Mouse (Mus musculus) liver (tissue): Measurements from ENCODE around the gene L3mbtl2.
"Not testable (repeated sequence)": the region's sequence is repeated elsewhere in the genome, so short reads cannot be mapped to it uniquely, and the experiment has no call there.

ENCODE experiments used
- DNase-seq: peaks from one replicate; pipeline ENCODE4 v3.0.0-alpha.2; 2020; ENCODE audit warnings: mixed read lengths

The L3mbtl2 gene

DNA sequence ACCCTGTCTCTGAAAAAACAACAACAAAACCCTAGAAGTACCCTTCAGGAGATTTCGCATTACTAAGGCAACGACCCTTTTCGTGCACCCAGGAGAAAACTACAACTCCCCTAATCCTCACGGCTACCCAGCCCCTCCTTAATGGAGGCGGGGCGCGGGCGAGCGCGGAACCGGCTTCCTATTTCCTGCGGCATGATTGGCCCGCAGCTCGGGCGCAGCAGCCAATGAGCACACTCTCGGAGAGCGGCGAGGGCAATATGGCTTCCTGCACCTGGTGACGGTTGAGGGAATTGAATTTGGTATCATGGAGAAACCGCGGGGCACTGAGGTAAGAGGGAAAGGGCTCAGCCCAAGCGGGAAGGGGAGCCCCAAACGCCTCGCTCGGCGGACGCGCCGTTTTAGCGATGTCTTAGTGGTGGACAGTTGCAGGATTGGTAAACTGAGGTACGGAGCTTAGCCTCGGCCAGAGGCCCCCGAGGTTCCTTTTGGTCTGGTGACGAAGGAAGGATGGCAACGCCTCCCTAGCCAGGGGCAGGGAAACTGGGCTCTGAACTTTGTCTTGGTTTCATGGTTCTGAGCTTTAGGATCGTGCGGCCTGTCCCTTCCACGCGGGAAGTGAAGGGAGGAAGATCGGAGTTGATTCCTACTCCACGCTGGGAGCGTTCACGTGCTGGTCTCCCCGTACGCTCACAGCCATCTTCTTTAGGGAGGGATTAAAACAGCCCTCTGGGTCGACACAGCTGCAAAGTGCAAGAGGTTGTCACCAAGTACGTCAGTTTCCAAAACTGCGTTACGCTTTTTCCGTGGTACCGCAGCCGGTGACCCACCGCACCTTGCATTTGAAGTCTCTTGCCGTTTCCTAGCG is at the start of gene L3mbtl2:
Gene L3mbtl2 (plus strand): TSS at position 193 of the 865 bp plus-strand sequence.
- peak; percentile 93 for DNase-seq

DNA sequence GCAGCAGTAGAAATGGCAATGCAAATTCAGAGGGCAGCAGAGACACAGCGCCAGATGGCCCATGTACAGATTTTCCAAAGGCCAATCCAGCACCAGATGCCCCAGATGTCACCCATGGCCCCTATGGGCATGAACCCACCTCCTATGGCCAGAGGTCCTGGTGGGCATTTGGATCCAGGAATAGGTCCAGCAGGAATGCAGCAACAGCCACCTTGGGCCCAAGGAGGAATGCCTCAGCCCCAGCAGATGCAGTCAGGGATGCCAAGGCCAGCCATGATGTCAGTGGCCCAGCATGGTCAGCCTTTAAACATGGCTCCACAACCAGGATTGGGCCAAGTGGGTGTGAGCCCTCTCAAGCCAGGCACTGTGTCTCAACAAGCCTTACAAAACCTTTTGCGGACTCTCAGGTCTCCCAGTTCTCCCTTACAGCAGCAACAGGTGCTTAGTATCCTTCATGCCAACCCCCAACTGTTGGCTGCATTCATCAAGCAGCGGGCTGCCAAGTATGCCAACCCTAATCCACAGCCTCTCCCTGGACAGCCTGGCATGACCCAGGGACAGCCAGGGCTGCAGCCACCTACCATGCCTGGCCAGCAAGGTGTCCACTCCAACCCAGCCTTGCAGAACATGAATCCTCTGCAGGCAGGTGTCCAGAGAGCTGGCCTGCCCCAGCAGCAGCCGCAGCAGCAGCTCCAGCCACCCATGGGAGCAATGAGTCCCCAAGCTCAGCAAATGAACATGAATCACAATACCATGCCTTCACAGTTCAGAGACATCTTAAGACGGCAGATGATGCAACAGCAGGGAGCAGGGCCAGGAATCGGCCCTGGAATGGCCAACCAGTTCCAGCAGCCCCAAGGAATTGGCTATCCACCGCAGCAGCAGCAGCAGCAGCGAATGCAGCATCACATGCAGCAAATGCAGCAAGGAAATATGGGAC is 13.9 kb upstream of the L3mbtl2 start:
- no peak for DNase-seq

DNA sequence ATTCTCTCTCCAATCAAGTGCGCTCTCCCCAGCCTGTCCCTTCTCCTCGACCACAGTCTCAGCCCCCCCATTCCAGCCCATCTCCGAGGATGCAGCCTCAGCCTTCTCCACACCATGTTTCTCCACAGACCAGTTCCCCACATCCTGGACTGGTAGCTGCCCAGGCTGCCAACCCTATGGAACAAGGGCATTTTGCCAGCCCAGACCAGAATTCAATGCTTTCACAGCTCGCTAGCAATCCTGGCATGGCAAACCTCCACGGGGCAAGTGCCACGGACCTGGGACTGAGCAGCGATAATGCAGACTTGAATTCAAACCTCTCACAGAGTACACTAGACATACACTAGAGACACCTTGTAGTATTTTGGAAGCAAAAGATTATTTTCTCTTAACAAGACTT is 13.1 kb upstream of the L3mbtl2 start:
- DNase-seq: no peak

DNA sequence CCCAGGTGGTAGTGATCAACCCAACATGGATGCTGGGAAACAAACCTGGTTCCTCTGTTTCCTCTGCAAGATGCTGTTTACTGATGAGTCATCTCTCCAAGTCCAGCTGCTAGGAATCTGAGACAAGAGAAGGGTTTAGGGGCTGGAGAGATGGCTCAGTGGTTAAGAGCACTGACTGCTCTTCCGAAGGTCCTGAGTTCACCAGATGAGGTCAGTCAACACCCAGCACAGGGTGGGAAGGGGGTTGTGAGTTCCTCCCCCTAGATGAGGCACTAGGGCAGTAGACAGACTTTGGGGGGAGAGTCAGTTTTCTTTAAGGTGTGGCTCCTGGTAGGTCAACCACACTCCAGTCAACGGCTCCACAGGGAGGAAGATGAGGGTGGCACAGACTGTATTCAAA is 2.0 kb upstream of the L3mbtl2 start:
- no peak for DNase-seq

DNA sequence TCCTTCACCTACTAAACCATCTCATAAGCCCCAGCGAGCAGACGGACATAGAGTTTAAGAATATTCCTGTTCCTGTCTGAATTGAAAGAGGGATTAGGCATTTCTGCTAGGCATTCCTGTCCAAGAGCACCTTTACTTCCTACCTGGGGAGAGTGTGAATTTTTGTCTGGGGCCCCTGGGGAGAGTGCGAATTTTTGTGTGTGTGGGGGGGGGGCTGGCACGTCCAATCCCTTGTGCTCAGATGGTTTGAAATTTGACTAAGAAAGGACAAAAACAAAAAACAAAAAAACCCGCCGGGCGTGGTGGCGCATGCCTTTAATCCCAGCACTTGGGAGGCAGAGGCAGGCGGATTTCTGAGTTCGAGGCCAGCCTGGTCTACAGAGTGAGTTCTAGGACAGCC is 408 bp upstream of the L3mbtl2 start:
- DNase-seq: no peak

DNA sequence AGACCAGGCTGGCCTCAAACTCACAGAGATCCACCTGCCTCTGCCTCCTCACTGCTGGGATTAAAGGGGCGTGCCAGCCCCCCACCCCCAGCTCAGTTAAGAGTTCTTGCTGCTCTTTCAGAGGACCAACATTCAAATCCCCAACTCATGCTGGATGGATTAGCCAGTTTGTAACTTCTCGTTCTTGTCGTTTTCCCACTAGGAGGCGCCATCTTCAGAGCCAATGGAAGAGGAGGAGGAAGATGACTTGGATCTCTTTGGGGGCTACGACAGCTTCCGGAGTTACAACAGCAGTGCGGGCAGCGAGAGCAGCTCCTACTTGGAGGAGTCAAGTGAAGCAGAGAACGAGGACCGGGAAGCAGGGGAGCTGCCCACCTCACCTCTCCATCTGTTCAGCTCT is 3.3 kb downstream of the L3mbtl2 start:
- no peak for DNase-seq

DNA sequence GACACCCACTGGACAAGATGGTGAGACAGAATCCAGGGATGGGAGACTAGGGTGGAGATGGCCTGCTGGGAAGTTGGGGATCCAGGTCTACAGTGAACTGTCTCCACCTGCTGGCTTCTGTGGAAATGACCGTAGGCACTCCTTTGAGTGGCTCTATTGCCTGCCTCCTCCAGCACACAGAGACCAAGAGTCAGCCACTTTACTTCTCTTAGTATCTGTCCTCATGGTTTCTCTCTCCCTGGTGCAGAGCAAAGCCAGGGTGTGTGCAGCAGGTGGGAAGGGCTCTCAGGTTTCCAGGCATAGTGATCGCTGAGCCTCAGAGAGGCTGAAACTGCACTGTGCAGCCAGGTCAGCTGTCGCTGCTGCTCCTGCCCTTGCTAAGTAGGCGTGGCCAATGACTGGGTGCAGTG is 6.5 kb downstream of the L3mbtl2 start:
- DNase-seq: peak; percentile 44

DNA sequence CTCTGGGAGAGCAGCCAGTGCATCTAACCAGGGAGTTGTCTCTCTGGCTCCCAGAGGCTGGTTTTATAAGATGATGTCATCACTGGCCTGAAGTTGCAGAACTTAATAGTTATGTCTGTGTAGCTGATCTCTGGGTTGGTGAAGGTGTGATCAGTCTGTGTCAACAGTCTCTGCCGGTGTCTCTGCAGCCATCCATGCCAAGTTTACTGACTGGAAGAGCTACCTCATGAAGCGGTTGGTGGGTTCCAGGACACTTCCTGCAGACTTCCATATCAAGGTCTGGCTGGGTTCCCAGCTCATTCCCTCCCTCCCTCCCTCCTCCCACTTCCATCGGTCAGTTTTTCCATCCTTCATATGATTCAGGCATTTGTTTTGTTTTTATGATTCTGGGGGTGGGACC is 12.9 kb downstream of the L3mbtl2 start:
- no peak for DNase-seq

DNA sequence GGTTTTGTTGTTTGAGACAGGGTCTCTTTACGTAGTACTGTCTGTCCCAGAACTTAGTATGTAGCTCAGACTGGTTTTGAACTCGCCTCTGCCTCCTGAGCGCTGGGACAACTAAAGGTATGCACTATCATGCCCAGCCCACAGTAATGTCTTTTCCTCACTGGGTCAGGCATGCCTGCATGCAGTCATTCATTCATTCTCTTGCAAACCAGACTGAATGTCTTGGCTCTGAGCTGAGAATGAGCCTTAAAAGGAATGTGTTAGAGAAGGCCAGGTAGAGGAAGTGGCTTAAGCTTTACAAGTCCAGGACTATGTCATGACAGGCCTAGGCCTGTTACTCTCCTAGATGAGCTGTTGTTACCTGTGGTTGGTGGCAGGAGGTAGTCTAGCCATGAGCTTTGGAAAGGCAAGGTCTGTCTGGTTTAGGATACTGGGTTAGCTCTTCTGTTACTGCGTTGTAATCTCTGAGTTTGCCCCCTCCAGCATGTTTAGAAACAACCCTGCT is 16.7 kb downstream of the L3mbtl2 start:
- DNase-seq: no peak

DNA sequence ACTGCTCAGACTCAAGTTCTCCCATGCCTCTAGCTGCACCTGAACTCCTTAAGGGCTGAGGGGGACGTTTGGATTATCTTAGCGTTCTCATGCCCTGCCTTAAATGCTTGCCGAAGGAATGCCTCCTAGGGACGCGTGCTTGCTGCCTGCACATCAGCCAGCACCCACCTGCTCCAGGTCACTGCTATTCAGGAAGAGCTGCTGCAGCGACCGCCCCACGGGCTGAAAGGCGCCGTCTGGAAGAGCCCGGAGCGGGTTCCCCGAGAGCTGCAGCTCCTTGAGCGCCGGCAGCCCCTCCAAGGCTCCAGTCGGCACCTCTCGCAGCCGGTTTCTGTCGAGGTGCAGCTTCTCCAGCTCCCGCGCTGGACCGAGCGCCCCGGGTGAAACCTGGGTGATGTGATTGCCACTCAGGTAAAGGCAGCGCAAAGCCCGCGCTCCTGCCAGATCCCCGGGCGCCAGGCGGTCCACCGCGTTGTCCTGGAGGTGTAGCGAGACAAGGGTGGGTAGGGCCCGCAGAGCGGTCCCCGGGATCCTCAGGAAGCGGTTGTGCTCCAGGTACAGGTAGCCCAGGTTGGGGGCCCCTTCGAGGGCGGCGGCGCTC is 29.8 kb downstream of the L3mbtl2 start:
- no peak for DNase-seq

DNA sequence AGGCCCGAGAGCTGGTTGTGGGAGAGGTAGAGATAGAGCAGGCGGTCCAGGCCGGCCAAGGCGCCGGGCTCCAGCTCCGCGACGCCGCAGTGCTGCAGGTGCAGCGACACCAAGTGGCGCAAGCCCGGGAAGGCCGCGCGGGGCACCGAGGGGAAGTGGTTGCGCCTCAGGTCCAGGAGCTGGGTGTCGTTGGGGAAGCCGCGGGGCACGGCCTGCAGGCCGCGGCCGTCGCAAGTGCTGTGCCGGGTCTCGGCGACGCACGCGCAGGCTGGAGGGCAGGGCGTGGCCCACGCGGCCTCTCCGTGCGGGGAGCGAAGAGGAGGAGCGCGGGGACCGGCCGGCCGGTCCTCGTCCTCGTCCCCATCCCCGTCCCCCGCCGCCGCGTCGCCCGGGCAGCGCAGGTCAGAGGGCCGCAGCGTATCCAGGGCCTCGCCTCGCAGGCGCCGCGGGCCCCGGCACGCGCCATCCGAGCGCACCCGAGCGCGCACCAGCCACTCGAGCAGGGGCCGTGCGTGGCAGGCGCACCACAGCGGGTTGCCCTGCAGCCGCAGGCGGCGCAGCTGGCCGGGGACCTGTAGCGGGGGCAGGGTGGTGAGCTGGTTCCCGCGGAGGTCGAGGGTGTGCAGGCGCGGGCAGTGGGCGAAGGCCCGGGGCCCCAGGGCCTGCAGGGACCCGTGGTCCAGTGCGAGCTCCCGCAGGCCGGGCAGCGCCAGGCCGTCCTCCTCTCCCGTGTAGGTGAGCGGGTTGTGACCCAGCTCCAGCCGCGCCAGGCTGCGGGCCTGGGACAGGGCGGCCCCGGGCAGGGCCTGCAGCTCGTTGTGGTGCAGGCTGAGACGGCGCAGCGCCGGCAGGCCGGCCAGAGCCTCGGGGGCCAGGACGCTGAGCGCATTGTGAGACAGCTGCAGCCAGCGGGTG is 30.5 kb downstream of the L3mbtl2 start:
- DNase-seq: peak; percentile 81

DNA sequence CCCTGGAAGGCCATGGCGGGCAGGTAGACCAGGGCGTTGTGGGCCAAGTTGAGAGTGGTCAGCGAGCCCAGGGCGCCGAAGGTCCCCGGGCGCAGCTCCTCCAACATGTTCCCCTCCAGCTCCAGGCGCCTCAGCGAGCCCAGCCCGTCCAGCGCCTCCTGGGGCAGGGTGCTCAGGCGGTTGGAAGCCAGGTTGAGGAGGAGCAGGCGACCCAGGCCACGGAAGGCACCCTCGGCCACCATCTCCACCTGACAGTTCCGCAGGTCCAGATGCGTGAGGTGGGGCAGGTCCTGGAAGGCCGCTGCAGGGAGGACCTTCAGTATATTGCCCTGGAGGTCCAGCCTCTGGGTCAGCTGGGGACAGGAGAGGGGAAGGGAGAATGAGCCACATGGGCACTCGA is 31.2 kb downstream of the L3mbtl2 start:
- DNase-seq: no peak

DNA sequence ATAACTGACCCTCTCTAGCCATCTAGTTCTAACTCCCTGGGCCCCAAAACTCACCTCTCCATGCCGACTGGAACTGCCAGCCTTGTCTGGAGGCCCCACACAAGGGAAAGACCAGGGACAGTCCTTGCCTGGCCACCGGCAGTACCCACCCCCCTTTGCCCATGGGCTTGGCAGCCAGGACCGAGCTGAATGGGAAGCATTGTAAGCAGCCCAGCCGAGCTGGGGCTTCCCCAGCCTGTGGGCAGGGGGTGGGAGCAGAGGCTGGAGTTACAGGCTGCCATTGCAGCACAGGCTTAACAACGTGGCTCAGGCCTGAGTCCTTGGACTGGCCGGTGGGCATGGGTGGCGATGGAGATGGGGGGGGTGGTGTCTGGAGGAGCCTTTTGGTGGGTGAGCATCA is 33.5 kb downstream of the L3mbtl2 start, which contains the start of gene Chadl:
Gene Chadl (minus strand): TSS at position 113 of the 400 bp plus-strand sequence.
- no peak for DNase-seq

DNA sequence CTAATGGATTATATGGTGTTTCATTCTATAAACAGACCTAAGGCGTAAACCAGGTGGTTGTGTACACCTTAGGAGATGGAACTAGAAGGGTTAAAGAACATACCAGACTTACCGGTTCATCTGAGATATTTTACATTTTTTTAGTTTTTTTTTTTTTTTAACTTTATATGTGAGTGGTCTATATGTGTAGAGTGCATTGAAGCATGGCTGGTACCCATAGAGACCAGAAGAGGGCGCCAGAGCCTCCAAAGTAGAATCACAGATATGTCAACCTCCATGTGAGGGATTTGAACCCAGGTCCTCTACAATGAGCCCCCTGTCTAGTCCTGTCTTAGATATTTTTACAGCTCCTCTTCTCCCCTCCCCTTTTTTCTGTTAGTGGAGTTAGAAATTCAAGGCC is 34.2 kb downstream of the L3mbtl2 start:
- peak; percentile 40 for DNase-seq

DNA sequence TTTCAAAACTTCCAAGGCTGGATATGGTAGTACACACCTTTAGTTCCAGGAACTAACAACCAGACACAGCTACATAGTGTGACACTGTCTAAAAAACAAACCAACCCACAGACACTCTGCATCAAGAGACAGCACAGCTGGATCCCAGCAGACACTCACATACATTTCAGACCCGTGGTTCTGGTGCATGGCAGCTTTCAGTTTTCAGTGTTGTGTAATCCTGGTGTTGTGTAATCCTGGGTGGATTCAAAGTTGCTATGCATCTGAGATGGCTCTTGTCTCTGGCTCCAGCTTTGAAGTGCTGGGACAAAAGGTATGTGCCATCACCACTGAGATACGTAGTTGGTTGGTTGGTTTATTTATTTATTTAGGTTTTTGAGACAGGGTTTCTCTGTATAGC is 34.8 kb downstream of the L3mbtl2 start:
- no peak for DNase-seq

DNA sequence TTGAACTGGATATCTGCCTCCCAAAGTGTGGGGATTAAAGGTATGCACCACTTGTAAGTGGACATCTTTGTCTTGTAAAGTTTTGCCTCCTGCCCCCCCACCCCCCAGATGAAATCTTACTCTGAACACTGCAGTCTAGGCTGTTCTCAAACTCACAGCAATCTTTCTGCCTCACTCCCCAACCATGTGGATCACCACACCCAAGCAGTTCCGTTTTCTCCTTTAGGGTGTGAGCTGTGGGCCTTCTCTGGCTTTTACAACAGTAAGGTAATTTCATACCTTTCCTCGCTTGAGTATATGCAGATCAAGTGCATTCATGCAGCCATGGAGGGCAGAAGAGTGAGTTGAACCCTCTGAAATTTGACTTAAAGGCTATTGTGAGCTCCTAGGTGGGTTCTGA is 36.5 kb downstream of the L3mbtl2 start:
- DNase-seq: no peak

DNA sequence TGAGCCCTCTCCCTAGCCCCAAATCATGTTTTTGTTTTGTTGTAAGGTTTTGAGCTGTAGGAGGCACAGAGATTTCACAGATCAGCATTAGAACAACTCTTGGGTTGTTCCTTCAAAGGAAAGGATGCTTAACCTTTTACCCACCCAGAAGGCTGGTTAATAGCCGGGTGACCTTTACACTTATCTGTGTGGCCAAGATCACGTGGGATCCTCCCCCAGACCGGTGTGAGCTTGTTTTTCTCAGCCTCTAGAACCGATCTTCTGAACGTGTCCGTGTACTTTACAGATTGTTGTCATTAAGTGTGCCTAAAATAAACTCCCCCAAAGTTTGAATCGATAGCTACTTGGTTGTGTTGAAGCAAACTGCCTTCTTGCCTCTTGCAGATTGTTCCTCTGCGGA is 36.9 kb downstream of the L3mbtl2 start:
- no peak for DNase-seq

DNA sequence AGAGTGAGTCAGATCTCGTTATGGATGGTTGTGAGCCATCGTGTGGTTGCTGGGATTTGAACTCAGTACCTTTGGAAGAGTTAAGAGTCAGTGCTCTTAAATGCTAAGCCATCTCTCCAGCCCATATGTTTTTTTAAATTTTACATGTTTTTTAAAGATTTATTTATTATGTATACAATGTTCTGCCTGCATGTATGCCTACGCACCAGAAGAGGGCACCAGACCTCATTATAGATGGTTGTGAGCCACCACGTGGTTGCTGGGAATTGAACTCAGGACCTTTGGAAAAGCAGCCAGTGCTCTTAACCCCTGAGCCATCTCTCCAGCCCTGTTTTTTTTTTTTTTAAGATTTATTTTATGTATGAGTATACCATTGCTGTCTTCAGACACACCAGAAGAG is 37.7 kb downstream of the L3mbtl2 start:
- DNase-seq: not testable (repeated sequence)

DNA sequence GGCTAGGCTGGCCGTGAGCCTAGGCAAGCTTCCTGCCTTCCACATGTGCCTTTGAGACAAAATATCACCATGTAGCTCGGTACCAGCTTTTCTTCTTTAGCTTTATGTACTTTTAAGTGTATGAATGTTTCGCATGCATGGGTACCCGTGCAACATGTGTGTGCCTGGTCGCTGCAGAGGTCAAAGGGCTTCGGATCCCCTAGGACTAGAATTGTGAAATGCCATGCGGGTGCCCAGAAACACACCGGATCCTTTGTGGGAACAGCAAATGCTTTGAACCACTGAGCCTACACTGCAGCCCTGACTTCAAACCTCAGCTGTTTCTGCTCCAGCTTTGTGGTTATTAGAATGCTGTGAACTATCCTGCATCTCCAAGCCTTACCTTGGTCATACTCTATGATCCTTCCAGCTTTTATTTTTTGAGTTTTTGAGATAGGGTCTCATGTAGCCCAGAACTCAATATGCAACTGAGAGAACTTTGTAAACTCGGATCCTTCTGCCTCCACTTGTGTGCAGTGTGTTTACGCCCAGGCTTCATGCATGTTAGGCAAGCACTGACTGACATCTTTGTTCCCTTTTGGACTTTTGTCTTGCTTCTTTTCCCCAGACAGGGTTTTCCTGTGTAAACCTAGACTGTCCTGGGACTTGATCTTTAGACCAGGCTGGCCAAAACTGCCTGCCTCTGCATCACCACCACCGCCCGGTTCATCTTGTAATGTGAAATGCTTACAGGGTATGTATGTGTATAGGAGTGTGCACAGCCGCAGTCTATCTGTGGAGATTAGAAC is 38.8 kb downstream of the L3mbtl2 start:
- no peak for DNase-seq

DNA sequence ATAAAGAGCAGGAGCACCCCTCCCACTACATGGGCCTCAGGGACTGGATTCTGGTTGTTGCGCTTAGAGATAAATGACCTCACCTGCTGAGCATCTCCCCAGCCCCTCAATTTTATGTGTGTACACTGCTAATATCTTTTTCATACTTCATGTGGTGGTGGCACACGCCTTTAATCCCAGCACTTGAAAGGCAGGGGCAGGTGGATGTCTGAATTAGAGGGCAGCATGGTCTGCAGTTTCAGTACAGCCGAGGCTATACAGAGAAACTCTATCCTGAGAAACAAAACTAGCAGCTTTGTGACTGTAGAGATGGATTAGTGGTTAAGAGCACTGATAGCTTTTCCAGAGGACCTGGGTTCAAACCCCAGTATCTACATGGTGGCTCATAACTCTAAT is 39.4 kb downstream of the L3mbtl2 start:
- no peak for DNase-seq

DNA sequence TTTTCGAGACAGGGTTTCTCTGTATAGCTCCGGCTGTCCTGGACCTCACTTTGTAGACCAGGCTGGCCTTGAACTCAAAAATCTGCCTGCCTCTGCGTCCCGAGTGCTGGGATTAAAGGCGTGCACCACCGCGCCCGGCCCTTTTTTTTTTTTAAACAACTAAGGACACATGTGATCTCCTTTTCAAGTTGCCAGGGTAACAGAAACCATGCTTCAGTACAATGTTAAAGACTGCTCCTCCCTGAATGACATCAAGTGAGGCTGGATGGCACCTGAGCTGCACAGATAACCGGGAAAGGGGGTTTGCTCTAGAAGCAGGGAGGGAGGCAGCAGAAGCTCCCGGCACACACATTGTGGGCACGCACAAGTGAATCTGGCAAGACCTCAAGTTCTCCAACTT is 45.3 kb downstream of the L3mbtl2 start:
- no peak for DNase-seq
